Mouse (Mus musculus) CH12.LX (cell line): ENCODE data around the gene Tmtc1. TPM values are rescaled to one million over a fixed set of nuclear protein-coding genes. Genes with fewer than 3 reads are reported as not detected.

Experiments used
- DNase-seq: peaks from one replicate; pipeline ENCODE4 v3.0.0-alpha.2; 2013; ENCODE audit errors: extremely low read depth
- H3K27ac ChIP-seq: 2 replicates; pipeline ENCODE4 v1.5.1; 2012; ENCODE audit warnings: low read depth, mild to moderate bottlenecking, control low read depth, moderate library complexity; ENCODE audit not compliant: insufficient read depth
- H3K27me3 ChIP-seq: replicated peaks from 2 replicates; pipeline ENCODE3; 2012; ENCODE audit warnings: inconsistent platforms
- H3K36me3 ChIP-seq, 2 experiments: replicated peaks in 1 of 2; 2 replicates each; pipeline versions ENCODE3 to v1.6.1; 2012; ENCODE audit warnings: inconsistent platforms in 1 of 2, low read length in 1 of 2, mild to moderate bottlenecking in 1 of 2, mixed read lengths in 1 of 2, moderate library complexity in 1 of 2; ENCODE audit not compliant: control insufficient read depth in 1 of 2, insufficient read depth in 1 of 2
- H3K4me1 ChIP-seq, 2 experiments: 2 replicates each; pipeline ENCODE4 v1.6.1; 2012; ENCODE audit warnings: inconsistent platforms in 1 of 2, moderate library complexity in 1 of 2; ENCODE audit not compliant: insufficient read depth in 2 of 2, control insufficient read depth in 1 of 2
- H3K4me2 ChIP-seq: 2 replicates; pipeline ENCODE4 v1.6.1; 2012; ENCODE audit warnings: low read depth, mild to moderate bottlenecking, control low read depth; ENCODE audit not compliant: poor library complexity, insufficient read depth, severe bottlenecking
- H3K4me3 ChIP-seq, 3 experiments: fragments of 150-350 bp in 1 of 3; sonication (generic) in 1 of 3; replicated peaks in 1 of 3; 2 replicates each; pipeline versions ENCODE3 to v1.5.1; 2011 to 2012; ENCODE audit warnings: low read depth in 2 of 3, low read length in 2 of 3, mild to moderate bottlenecking in 2 of 3, moderate library complexity in 2 of 3, control low read depth in 1 of 3, improper control_type of control experiment in 1 of 3, inconsistent platforms in 1 of 3, mixed read lengths in 1 of 3; ENCODE audit not compliant: poor library complexity in 1 of 3
- H3K79me2 ChIP-seq: replicated peaks from 2 replicates; pipeline ENCODE4 v1.6.1; 2012; ENCODE audit warnings: mild to moderate bottlenecking, moderate library complexity; ENCODE audit not compliant: control insufficient read depth, poor library complexity, insufficient read depth, severe bottlenecking; ENCODE audit errors: extremely low read depth
- H3K9ac ChIP-seq: 2 replicates; pipeline ENCODE4 v1.6.1; 2012; ENCODE audit warnings: low read depth, mild to moderate bottlenecking, control low read depth, moderate library complexity; ENCODE audit not compliant: insufficient read depth
- H3K9me3 ChIP-seq: replicated peaks from 2 replicates; pipeline ENCODE3; 2012; ENCODE audit warnings: low read length, inconsistent platforms, mixed read lengths
- BHLHE40 ChIP-seq: IDR thresholded peaks from 2 replicates; pipeline ENCODE4 v1.6.1; 2011; ENCODE audit warnings: mild to moderate bottlenecking, low read depth, low read length, improper control_type of control experiment
- CHD1 ChIP-seq: IDR thresholded peaks from 2 replicates; pipeline ENCODE4 v1.6.1; 2012; ENCODE audit warnings: low read depth, low read length, improper control_type of control experiment, inconsistent platforms
- CHD2 ChIP-seq: IDR thresholded peaks from 2 replicates; pipeline ENCODE4 v1.6.1; 2011; ENCODE audit warnings: low read length, improper control_type of control experiment
- ELF1 ChIP-seq: IDR thresholded peaks from 2 replicates; pipeline ENCODE4 v1.6.1; 2014; ENCODE audit warnings: low read depth, mild to moderate bottlenecking, inconsistent platforms, low read length, improper control_type of control experiment
- EP300 ChIP-seq: IDR thresholded peaks from 2 replicates; pipeline ENCODE4 v1.6.1; 2011; ENCODE audit warnings: low read length, improper control_type of control experiment
- GABPA ChIP-seq: IDR thresholded peaks from 2 replicates; pipeline ENCODE4 v1.6.1; 2012; ENCODE audit warnings: low read depth, low read length, improper control_type of control experiment, inconsistent platforms; ENCODE audit not compliant: insufficient replicate concordance
- KAT2A ChIP-seq: IDR thresholded peaks from 2 replicates; pipeline ENCODE4 v1.6.1; 2012; ENCODE audit warnings: low read length, improper control_type of control experiment, inconsistent platforms; ENCODE audit not compliant: insufficient replicate concordance
- MAFK ChIP-seq: IDR thresholded peaks from 2 replicates; pipeline ENCODE4 v1.6.1; 2011; ENCODE audit warnings: low read length, improper control_type of control experiment; ENCODE audit not compliant: insufficient replicate concordance
- MEF2A ChIP-seq: IDR thresholded peaks from 2 replicates; pipeline ENCODE4 v1.6.1; 2014; ENCODE audit warnings: low read depth, mild to moderate bottlenecking, inconsistent platforms, low read length, improper control_type of control experiment, borderline replicate concordance
- NRF1 ChIP-seq: IDR thresholded peaks from 2 replicates; pipeline ENCODE4 v1.6.1; 2014; ENCODE audit warnings: low read depth, mild to moderate bottlenecking, inconsistent platforms, low read length, improper control_type of control experiment, moderate library complexity
- PAX5 ChIP-seq: IDR thresholded peaks from 2 replicates; pipeline ENCODE4 v1.6.1; 2012; ENCODE audit warnings: low read length, inconsistent platforms, mixed read lengths
- POLR2AphosphoS2 ChIP-seq: IDR thresholded peaks from 2 replicates; pipeline ENCODE4 v1.6.1; 2011; ENCODE audit warnings: low read depth, low read length, improper control_type of control experiment
- TCF12 ChIP-seq: IDR thresholded peaks from 2 replicates; pipeline ENCODE4 v1.6.1; 2014; ENCODE audit warnings: low read depth, mild to moderate bottlenecking, inconsistent platforms, low read length, improper control_type of control experiment
- UBTF ChIP-seq: IDR thresholded peaks from 2 replicates; pipeline ENCODE4 v1.6.1; 2012; ENCODE audit warnings: low read depth, mild to moderate bottlenecking, inconsistent platforms, low read length, improper control_type of control experiment, moderate library complexity
- ZC3H11A ChIP-seq: IDR thresholded peaks from 2 replicates; pipeline ENCODE4 v1.6.1; 2012; ENCODE audit warnings: low read depth, mild to moderate bottlenecking, inconsistent platforms, low read length, improper control_type of control experiment
- ZMIZ1 ChIP-seq: IDR thresholded peaks from 2 replicates; pipeline ENCODE4 v1.6.1; 2012; ENCODE audit warnings: low read depth, mild to moderate bottlenecking, inconsistent platforms, low read length, improper control_type of control experiment
- dilution Hi-C: fragments of 300-500 bp; cut with MboI; formaldehyde crosslinking; loops from 2 replicates; pipeline ENCODE4 v1.14.3; 2020; ENCODE audit warnings: low sequenced_read_pairs; ENCODE audit not compliant: extremely low pct_unique_long_range_greater_than_20kb, extremely low pct_ligation_motif_present
- in situ Hi-C: fragments of 300-500 bp; cut with MboI; formaldehyde crosslinking; loops from 3 replicates; pipeline ENCODE4 v1.14.3; 2019; ENCODE audit warnings: low sequenced_read_pairs, low pct_ligation_motif_present, low pct_unique_long_range_greater_than_20kb, mixed read lengths
- polyA plus RNA-seq: library from polyadenylated mRNA; unstranded; fragments of >175 nt; gene quantifications from 2 replicates; pipeline ENCODE4 v1.2.1, GENCODE M21; 2012; ENCODE audit warnings: low read depth; ENCODE audit not compliant: insufficient read length
- total RNA-seq, 2 experiments: library from RNA; depleted of rRNA; stranded (reverse); fragments of 300-350 nt in 1 of 2; fragments of >200 nt in 1 of 2; gene quantifications; 2 replicates each; pipeline ENCODE4 v1.2.3; 2012 to 2014

Tmtc1 gene
- total and polyA plus RNA-seq, 3 experiments, result 0.03 to 0.13 (median 0.04) TPM

DNA sequence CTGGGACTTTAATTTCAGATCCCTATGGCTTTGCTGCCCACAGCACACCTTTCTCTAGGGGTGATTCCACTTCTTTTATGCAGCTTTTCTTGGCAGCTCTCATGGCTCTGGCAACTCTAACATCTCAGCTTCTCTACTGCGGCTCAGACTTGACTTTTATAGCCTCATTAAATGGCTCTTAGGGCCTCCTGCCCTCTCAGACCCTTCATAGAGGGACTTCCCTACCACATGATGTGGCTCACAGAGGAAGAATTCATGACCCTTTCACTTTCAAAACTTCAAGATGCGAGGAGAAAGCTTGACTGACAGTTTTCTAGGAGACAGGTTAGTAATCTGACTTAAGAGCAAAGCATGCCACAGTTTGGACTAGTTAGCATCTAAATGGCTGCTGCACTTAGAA, 221.5 kb downstream of the Tmtc1 start:
- Histone ChIP-seq H3K4me2 (no peak overlapping the region), H3K36me3 (peaks cover 0 to 15% of the 10 kb centered on the region in 2 experiments), H3K79me2 (no peaks in the 10 kb centered on the region; the same call in 1 of the 2 replicates), H3K27ac (no peak overlapping the region), H3K4me1 (peaks cover 2 to 22% of the 10 kb centered on the region in 2 experiments; a peak in 2 of 4 replicates), H3K9me3 (no peaks in the 10 kb centered on the region), H3K27me3 (no peaks in the 10 kb centered on the region), H3K4me3 (no peak overlapping the region), H3K9ac (no peak overlapping the region)
- in situ Hi-C loops, result no loop called here
- DNase-seq, result no peak
- dilution Hi-C loops, result no loop called here
- no peak for TF ChIP-seq ZC3H11A
- TF ChIP-seq MEF2A, result no peak
- TF ChIP-seq UBTF, result no peak
- TF ChIP-seq TCF12, result no peak
- no peak for TF ChIP-seq BHLHE40
- no peak for TF ChIP-seq MAFK
- no peak for TF ChIP-seq KAT2A
- TF ChIP-seq PAX5, result no peak
- TF ChIP-seq CHD2, result no peak
- no peak for TF ChIP-seq ZMIZ1
- TF ChIP-seq POLR2AphosphoS2, result no peak
- no peak for TF ChIP-seq CHD1
- no peak for TF ChIP-seq EP300
- no peak for TF ChIP-seq ELF1

DNA sequence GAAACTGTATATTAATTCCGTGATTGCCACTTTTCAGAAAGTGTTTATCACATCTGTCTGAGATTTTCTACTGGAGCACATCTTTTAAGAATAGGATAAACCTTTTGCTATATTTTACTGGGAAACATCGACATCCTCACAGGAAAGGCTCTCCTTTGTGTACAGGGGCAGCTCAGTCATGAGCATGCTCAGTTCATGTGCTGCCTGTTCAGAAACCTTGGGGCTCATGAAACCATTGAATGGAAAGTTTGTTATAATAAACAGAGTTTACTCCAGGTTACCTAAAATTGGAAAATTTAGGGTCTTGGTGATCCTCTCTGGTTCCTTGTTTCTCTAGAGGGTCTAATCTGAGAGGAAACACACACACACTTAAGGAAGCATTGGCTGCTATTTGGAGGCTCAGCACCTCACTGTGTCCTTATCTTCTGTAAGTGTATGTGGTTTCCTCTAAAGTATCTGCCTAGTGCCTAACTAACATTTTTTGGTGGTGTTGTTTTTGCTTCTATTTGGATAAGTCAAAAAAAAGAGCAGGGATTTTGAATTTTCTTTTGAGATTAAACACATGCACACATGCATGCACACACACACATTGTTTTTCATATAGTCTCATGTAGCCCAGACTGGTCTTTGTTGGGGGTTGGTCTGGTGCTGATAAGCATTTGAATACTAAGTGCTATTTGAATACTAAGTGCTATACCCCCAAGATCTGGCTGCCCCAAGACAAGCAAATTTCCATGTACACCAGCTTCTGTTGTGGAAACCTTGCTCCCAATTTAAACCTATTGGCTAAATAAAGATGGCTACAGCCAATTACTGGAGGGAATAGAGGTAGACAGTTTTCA, 225.7 kb downstream of the Tmtc1 start:
- Histone ChIP-seq H3K4me1 (peaks cover 16 to 62% of the 10 kb centered on the region in 2 experiments), H3K9ac (no peak overlapping the region), H3K79me2 (peaks cover 7% of the 10 kb centered on the region), H3K9me3 (no peaks in the 10 kb centered on the region), H3K27ac (no peak overlapping the region), H3K27me3 (no peaks in the 10 kb centered on the region), H3K4me3 (no peak overlapping the region), H3K4me2 (no peak overlapping the region), H3K36me3 (peaks cover 0 to 16% of the 10 kb centered on the region in 2 experiments)
- no peak for DNase-seq
- TF ChIP-seq GABPA, result no peak
- TF ChIP-seq NRF1, result peak; percentile 51
- in situ Hi-C loops, result loop anchor here (10.0 kb wide), 1 partner anchor 696 kb away; no protein-coding TSS in a partner anchor
- dilution Hi-C loops, result no loop called here
